Mouse (Mus musculus) stomach, embryonic 14.5 days (tissue): Measurements from ENCODE around the gene Rcbtb2. TPM values are rescaled to one million over a fixed set of nuclear protein-coding genes. Genes with fewer than 3 reads are reported as not detected.

Experiments
- ATAC-seq: fragments of 200-750 bp; cut with Nextera tagmentation; 2 replicates; pipeline ENCODE4 v1.8.0; 2017; ENCODE audit warnings: low read depth, moderate TSS enrichment; ENCODE audit not compliant: insufficient number of reproducible peaks, insufficient read depth, low FRiP score
- H3K27ac ChIP-seq: fragments of 300-500 bp; sonication (generic); 2 replicates; pipeline ENCODE4 v1.5.1; 2014; ENCODE audit warnings: mild to moderate bottlenecking, low read length, moderate library complexity, mixed read lengths
- H3K27me3 ChIP-seq: fragments of 300-500 bp; sonication (generic); 2 replicates; pipeline ENCODE4 v1.6.1; 2014; ENCODE audit warnings: low read length, control low read depth, mixed read lengths; ENCODE audit not compliant: control insufficient read depth, insufficient read depth
- H3K36me3 ChIP-seq: fragments of 300-500 bp; sonication (generic); 2 replicates; pipeline ENCODE4 v1.6.1; 2014; ENCODE audit warnings: mild to moderate bottlenecking, control low read depth, low read length, moderate library complexity, mixed read lengths; ENCODE audit not compliant: control insufficient read depth, insufficient read depth
- H3K4me1 ChIP-seq: fragments of 300-500 bp; sonication (generic); 2 replicates; pipeline ENCODE4 v1.6.1; 2014; ENCODE audit warnings: low read length, control low read depth, mixed read lengths; ENCODE audit not compliant: control insufficient read depth, insufficient read depth
- H3K4me2 ChIP-seq: fragments of 300-500 bp; sonication (generic); replicated peaks from 2 replicates; pipeline ENCODE4 v1.6.1; 2014; ENCODE audit warnings: low read depth, low read length, control low read depth
- H3K4me3 ChIP-seq: fragments of 300-500 bp; sonication (generic); 2 replicates; pipeline ENCODE4 v1.5.1; 2014; ENCODE audit warnings: low read depth, low read length, control low read depth
- H3K9ac ChIP-seq: fragments of 300-500 bp; sonication (generic); replicated peaks from 2 replicates; pipeline ENCODE4 v1.6.1; 2014; ENCODE audit warnings: low read depth, mild to moderate bottlenecking, control low read depth, low read length, moderate library complexity, mixed read lengths
- H3K9me3 ChIP-seq: fragments of 300-500 bp; sonication (generic); 2 replicates; pipeline ENCODE4 v1.6.1; 2016; ENCODE audit warnings: low read depth, low read length, control low read depth; ENCODE audit not compliant: control insufficient read depth
- WGBS: fragments of 180-500 bp; shearing (Covaris S2); extraction: QIAGEN DNeasy Blood & Tissue Kit; methylation state at CpG from one replicate; pipeline ENCODE4 v1.1.7; 2014; 5-methylcytosine and 5-hydroxymethylcytosine counted together
- polyA plus RNA-seq: library from polyadenylated mRNA; unstranded; fragments of >200 nt; fragmentation: Nextera tagmentation; extraction: Ambion mirVana; gene quantifications from 2 replicates; pipeline ENCODE4 v1.2.1, GENCODE M21; 2014

The Rcbtb2 gene
- polyA plus RNA-seq, 1 experiment from 2014 or later = 106 TPM

DNA sequence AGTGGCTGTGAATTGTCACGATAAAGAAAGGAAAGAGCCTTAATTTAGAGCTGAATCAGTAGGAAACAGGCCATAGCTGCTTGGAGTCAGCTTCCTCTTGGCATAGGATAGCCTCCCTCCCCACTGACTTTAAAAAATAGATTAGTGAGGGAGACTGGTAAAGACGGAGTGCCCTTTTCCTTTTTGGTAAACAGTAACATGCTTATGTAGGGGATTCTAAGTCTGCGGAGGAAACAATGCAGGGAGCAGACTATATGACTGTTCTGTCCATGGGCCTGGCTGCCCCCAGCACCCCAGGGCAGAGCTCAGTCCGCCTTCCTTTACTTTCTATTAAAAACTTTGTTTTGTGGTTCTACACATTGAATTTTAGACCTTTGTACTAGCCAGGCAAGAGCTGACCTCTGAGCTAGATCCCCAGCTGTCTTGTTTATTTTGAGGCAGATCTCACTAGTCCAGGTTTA is 56.4 kb downstream of the Rcbtb2 start:
- ATAC-seq = no peak

DNA sequence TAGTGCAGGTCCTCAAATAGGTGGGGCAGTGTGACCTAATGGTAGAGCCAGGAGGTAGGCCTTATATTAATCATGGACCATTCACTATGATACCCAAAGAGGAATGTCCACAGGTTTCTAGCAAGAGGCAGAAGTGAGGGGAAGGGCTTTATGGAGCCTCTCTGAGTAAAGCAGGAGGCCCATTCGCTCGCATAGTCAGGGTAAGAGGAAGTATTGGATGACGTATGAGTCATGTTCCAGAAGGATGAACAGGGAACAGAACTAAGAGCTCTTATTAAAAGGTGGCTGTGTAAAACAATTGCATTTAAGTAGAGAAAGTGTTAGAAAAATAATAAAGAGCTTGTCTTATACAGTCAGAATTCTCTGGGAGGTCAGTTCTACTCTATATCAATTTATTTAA is 57.8 kb downstream of the Rcbtb2 start:
- no peak overlapping the region for H3K4me3 ChIP-seq
- no peak overlapping the region for H3K27ac ChIP-seq
- no peaks in the 10 kb centered on the region for H3K4me1 ChIP-seq
- H3K4me2 ChIP-seq = no peak overlapping the region
- ATAC-seq = no peak
- WGBS = 75% methylated on average over 3 of the region's 3 CpGs
- H3K9ac ChIP-seq = no peak overlapping the region
- no peaks in the 10 kb centered on the region for H3K9me3 ChIP-seq
- H3K36me3 ChIP-seq = peaks cover 41% of the 10 kb centered on the region
- H3K27me3 ChIP-seq = no peaks in the 10 kb centered on the region

More for the DNA sequence above, 56.4 kb downstream of the Rcbtb2 start:
- no peak overlapping the region for H3K4me3 ChIP-seq
- no peaks in the 10 kb centered on the region for H3K27me3 ChIP-seq
- H3K9ac ChIP-seq = no peak overlapping the region
- no peak overlapping the region for H3K27ac ChIP-seq
- no peaks in the 10 kb centered on the region for H3K4me1 ChIP-seq
- 75% methylated on average over 4 of the region's 4 CpGs for WGBS
- H3K9me3 ChIP-seq = no peaks in the 10 kb centered on the region
- H3K36me3 ChIP-seq = peaks cover 41% of the 10 kb centered on the region
- H3K4me2 ChIP-seq = no peak overlapping the region

DNA sequence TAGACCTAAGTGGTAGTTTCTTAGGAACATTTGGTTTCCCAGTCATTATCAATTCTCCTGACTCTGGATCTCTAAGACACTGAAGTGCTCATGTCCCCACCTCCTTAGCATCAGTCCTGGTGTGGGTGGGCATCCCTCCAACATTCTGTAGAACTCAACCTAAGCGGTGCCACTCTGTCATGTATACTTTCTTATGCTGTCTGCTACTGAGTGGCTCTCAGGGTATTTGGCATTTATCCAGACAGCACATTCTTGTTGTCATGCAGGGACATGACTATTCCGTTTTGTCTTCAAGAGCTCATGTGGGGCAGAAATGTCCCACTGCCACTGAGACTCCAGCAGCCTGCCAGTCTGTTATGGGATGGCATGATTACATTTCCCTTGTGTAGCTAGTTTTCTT is 58.3 kb downstream of the Rcbtb2 start:
- no peaks in the 10 kb centered on the region for H3K4me1 ChIP-seq
- no peak overlapping the region for H3K4me3 ChIP-seq
- no peak for ATAC-seq
- H3K27me3 ChIP-seq = no peaks in the 10 kb centered on the region
- peaks cover 41% of the 10 kb centered on the region for H3K36me3 ChIP-seq
- no peak overlapping the region for H3K27ac ChIP-seq
- H3K9ac ChIP-seq = no peak overlapping the region
- 73% methylated on average over 2 of the region's 2 CpGs for WGBS
- no peaks in the 10 kb centered on the region for H3K9me3 ChIP-seq
- H3K4me2 ChIP-seq = no peak overlapping the region

DNA sequence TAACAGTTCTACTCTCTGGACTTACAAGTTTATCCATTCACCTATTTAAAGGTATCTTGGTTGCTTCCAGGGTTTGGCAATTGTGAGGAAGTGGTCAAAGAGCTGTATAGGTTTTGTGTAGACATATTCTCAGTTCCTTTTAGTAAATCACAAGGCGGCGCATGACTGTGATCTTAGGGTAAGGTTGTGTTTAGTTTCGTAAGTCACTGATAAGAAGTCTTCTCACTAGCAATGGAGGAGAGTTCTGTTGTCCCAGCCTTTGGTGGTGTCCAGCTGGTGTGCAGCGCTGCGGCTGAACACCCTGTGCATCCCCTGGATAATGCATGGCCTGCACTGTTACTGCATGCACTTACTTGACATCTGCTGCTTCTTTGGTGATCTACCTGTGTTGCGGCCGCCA is 64.0 kb downstream of the Rcbtb2 start:
- Histone ChIP-seq H3K4me1 (no peaks in the 10 kb centered on the region), H3K9me3 (no peaks in the 10 kb centered on the region), H3K36me3 (peaks cover 11% of the 10 kb centered on the region), H3K4me3 (no peak overlapping the region), H3K4me2 (no peak overlapping the region), H3K27ac (no peak overlapping the region), H3K9ac (no peak overlapping the region), H3K27me3 (no peaks in the 10 kb centered on the region)
- ATAC-seq = no peak
- 81% methylated on average over 7 of the region's 7 CpGs for WGBS

DNA sequence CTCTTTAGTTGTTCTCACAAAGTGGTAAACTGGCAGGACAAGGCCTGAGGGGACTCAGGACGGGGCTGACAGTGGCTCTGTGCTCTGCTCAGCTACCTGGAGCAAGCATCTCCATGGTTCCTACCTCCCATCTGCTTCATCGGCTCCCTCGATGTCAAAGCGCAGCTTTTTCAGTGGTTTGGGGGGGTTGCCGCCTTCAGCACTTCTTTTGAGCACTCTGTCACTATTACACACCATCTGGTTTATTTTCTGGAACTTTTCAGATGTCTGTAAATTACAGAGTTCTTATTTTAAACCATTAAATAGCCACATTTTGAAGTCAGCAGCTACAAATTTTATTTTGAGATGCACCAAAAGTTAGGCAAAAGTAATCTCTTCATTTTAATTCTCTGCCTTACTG is 76.2 kb downstream of the Rcbtb2 start:
- 56% methylated on average over 5 of the region's 5 CpGs for WGBS
- no peak overlapping the region for H3K4me2 ChIP-seq
- H3K4me1 ChIP-seq = 0 out of 2 replicates have a peak, but pooled peaks cover 2% of the 10 kb centered on the region
- no peaks in the 10 kb centered on the region for H3K9me3 ChIP-seq
- no peak overlapping the region for H3K27ac ChIP-seq
- no peak for ATAC-seq
- no peaks in the 10 kb centered on the region for H3K27me3 ChIP-seq
- no peak overlapping the region for H3K4me3 ChIP-seq
- no peak overlapping the region for H3K9ac ChIP-seq
- no peaks in the 10 kb centered on the region for H3K36me3 ChIP-seq

DNA sequence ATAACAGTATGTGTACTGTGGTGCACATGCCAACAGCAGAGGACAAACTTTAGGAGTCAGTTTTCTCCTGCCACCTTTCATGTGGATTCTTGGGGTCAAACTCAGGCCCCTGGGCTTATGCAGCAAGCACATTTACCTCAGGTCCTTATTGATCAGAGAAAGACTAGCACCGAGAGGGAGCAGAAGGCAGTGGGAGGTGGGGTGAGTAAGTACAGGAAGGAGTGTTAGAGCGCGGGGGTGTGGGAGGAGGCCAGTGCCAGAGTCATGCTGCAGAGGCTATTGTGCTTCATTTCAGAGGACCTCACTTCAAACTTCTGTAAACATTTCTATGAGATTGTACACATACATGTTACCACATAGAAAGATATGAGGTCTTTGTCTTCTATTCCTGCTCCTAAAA is 78.6 kb downstream of the Rcbtb2 start:
- no peak overlapping the region for H3K4me3 ChIP-seq
- no peak for ATAC-seq
- H3K36me3 ChIP-seq = no peaks in the 10 kb centered on the region
- H3K27me3 ChIP-seq = no peaks in the 10 kb centered on the region
- H3K9me3 ChIP-seq = no peaks in the 10 kb centered on the region
- no peak overlapping the region for H3K4me2 ChIP-seq
- no peak overlapping the region for H3K9ac ChIP-seq
- no peak overlapping the region for H3K27ac ChIP-seq
- 49% methylated on average over 3 of the region's 3 CpGs for WGBS
- H3K4me1 ChIP-seq = 0 out of 2 replicates have a peak, but pooled peaks cover 2% of the 10 kb centered on the region

DNA sequence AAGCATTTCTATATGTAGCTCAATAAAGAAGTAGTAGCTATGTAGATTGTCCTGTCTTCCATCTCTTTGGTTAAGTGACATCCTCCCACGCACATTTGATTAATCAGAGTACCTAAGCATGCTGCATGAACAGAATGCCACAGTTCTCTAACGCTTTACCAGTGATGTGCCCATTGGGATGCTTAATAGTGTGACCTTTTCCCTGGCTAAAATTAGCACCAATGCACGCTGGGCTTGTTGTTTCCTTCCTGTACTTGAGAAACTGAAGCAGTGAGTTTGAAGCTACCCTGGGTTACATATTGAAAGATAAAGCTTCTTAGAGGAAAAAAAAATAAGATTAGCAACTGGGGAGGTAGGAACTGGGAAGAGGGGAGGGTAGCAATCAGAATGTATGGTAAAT is 81.2 kb downstream of the Rcbtb2 start:
- WGBS = 73% methylated on average over 3 of the region's 3 CpGs
- no peaks in the 10 kb centered on the region for H3K36me3 ChIP-seq

DNA sequence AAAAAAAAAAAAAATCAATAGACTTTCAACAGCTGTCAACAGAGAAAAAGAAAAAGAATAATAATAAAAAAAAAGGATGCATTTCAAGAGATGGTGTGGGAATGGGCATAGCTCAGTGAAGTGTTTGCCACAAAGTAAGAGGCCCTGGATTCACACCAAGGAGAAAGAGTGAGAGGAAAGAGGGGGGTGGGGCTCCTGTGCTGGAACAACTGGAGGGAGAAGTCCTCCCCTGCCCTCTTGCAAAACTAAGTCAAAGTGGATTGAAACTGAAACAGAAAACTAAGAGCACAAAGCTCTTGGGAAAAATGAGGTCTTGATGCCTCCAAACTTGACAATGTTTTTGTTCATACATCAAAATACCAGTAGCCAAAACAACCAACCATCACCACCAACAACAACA is 86.4 kb downstream of the Rcbtb2 start:
- Histone ChIP-seq H3K27me3 (no peaks in the 10 kb centered on the region), H3K36me3 (no peaks in the 10 kb centered on the region), H3K9me3 (no peaks in the 10 kb centered on the region), H3K4me3 (no peak overlapping the region), H3K4me1 (no peaks in the 10 kb centered on the region), H3K9ac (no peak overlapping the region), H3K4me2 (no peak overlapping the region), H3K27ac (no peak overlapping the region)
- ATAC-seq = no peak

More for the DNA sequence above, 81.2 kb downstream of the Rcbtb2 start:
- Histone ChIP-seq H3K27me3 (no peaks in the 10 kb centered on the region), H3K4me1 (no peaks in the 10 kb centered on the region), H3K9me3 (no peaks in the 10 kb centered on the region), H3K9ac (no peak overlapping the region), H3K4me3 (no peak overlapping the region), H3K27ac (no peak overlapping the region), H3K4me2 (no peak overlapping the region)
- ATAC-seq = no peak

DNA sequence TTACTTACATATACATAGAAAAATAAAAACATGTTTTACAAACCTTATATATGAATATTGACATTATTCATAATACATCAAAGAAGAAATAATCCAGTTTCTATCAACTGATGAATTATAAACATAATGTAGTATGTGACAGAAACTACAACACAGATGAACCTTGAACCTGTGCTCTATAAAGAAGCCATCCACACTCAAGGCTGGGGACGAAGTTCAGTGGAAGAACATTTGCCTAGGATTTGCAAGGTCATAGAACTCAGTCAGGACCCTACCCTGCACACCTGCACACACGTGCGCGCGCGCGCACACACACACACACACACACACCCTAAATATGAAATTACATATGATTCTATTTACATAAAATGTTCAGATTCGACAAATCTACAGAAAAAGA is 87.4 kb downstream of the Rcbtb2 start:
- Histone ChIP-seq H3K27ac (no peak overlapping the region), H3K4me1 (no peaks in the 10 kb centered on the region), H3K9ac (no peak overlapping the region), H3K27me3 (no peaks in the 10 kb centered on the region), H3K4me2 (no peak overlapping the region), H3K4me3 (no peak overlapping the region), H3K36me3 (no peaks in the 10 kb centered on the region), H3K9me3 (no peaks in the 10 kb centered on the region)
- ATAC-seq = no peak
- 90% methylated on average over 8 of the region's 8 CpGs for whole genome bisulfite sequencing
